Mouse (Mus musculus) liver, adult (tissue): Measurements from ENCODE around the gene Prg3.
A peak's percentile ranks its signal among the peaks of the same experiment; 100 is the strongest.

Experiments used
- GATA4 ChIP-seq: IDR thresholded peaks from 2 replicates; pipeline ENCODE4 v1.6.1; 2014; ENCODE audit warnings: mild to moderate bottlenecking, low read length; ENCODE audit not compliant: insufficient replicate concordance

Prg3 gene

GRCm38 (mm10) chr2:85022043-85022442, 34.0 kb downstream of the Prg3 start:
- no peak for TF ChIP-seq GATA4

GRCm38 (mm10) chr2:85026178-85026577, 38.2 kb downstream of the Prg3 start:
- no peak for TF ChIP-seq GATA4

GRCm38 (mm10) chr2:85027281-85027680, 39.3 kb downstream of the Prg3 start:
- TF ChIP-seq GATA4 = no peak

GRCm38 (mm10) chr2:85029897-85030296, 41.9 kb downstream of the Prg3 start:
- no peak for TF ChIP-seq GATA4

- no peak for TF ChIP-seq GATA4
These were observed 43.0 kb downstream of the Prg3 start for GRCm38 (mm10) chr2:85030989-85031388.

- no peak for TF ChIP-seq GATA4
These were observed 45.1 kb downstream of the Prg3 start for GRCm38 (mm10) chr2:85033121-85033520.

- no peak for TF ChIP-seq GATA4
These were observed 46.2 kb downstream of the Prg3 start for GRCm38 (mm10) chr2:85034169-85034568.

GRCm38 (mm10) chr2:85036507-85037046, 48.6 kb downstream of the Prg3 start:
- no peak for TF ChIP-seq GATA4

GRCm38 (mm10) chr2:85037047-85038026, 49.3 kb downstream of the Prg3 start, which contains the start of the genes Ssrp1 and P2rx3:
Gene Ssrp1, plus strand, starts transcription at chr2:85037234.
Gene P2rx3, minus strand, starts transcription at chr2:85037462.
- peak; percentile 19; the same call in 1 of the 2 replicates for TF ChIP-seq GATA4

- TF ChIP-seq GATA4 = no peak
These were observed 50.3 kb downstream of the Prg3 start for GRCm38 (mm10) chr2:85038336-85038735.
